Mouse (Mus musculus) embryonic facial prominence, embryonic 12.5 days (tissue): ENCODE results near the gene 2410131K14Rik. TPM values are rescaled to one million over a fixed set of nuclear protein-coding genes. Genes with fewer than 3 reads are reported as not detected.

Experiments
- polyA plus RNA-seq: library from polyadenylated mRNA; unstranded; fragments of >200 nt; fragmentation: Nextera tagmentation; extraction: Ambion mirVana; gene quantifications from 2 replicates; pipeline ENCODE4 v1.2.1, GENCODE M21; 2016

Gene 2410131K14Rik
- polyA plus RNA-seq, 1 experiment from 2014 or later: 13.0 TPM

Other genes starting within 250 kb of the 2410131K14Rik start
- 4.6 and 5.7 TPM in 2 replicates for gene Tesc, start 217.5 kb upstream of the 2410131K14Rik start, polyA plus RNA-seq
- 44.5 and 45.0 TPM in 2 replicates for gene Fbxw8, start 89.8 kb upstream of the 2410131K14Rik start, polyA plus RNA-seq
- gene Hrk, start 80.6 kb upstream of the 2410131K14Rik start, polyA plus RNA-seq: 0.45 and 0.85 TPM in 2 replicates
- gene Rnft2, start 111 bp upstream of the 2410131K14Rik start, polyA plus RNA-seq: 5.7 and 8.8 TPM in 2 replicates